Mouse (Mus musculus): Measurements from ENCODE around the gene Plgrkt. TPM values are rescaled to one million over a fixed set of nuclear protein-coding genes. Genes with fewer than 3 reads are reported as not detected.

The Plgrkt gene
- polyA plus RNA-seq (2015; fragmentation: Nextera tagmentation; extraction: Ambion mirVana) = 83.2 and 94.5 TPM in 2 replicates

DNA sequence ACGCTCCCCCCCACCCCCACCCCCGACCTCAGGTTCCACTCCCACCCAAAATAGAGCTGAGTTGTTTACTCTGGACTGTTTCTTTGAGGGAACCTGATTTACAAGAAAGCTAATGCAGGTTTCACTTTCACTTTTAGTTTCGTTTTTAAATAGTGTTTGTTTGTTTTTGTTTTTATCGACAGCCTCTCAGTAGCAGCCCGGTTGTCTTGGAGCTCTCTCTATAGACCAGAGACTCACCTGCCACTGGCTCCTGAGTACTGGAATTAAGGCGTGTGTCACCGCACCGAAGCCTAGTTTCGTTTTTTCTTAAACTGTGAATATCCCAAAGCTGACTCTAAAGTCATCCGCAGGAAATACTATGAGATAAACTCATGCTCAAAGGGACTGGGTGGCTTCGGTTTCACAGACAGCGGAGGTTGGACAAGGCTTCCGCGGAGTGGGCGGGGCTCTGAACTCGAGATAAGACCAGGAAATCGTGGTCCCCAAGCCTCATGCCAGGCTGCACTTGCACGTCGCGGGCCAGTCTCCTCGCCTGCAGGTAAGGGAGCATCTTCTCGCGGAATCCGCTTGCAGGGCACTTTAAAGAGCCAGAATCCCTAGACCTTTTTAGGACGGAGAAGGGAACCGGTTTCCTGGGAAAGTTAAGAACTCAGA, at the start of gene Plgrkt, which contains the start of gene Cd274:
Gene Plgrkt, minus strand, starts transcription at position 422 of the 654 bp plus-strand sequence.
Gene Cd274, plus strand, starts transcription at position 487 of the 654 bp plus-strand sequence.

DNA sequence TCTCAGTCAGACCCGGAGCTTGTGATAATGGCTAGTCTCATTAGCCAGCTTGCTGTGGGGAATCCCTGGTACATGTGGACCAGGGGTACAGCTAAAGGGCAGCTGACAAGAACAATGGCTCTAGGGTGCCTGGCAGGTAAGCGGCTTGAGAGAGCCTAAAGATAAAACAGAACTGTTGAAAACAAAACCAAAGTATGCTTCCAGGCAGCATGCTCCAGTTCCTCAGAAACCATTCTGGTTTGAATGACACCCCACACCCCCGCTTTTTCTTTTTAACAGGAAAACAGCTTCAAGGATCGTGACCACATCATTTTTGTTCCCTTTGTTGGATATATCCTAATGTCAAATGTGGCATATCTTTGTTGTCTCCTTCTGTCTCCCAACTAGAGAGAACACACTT, 43.4 kb upstream of the Plgrkt start, which contains the start of gene Pdcd1lg2:
Gene Pdcd1lg2, plus strand, starts transcription at position 301 of the 400 bp plus-strand sequence.

DNA sequence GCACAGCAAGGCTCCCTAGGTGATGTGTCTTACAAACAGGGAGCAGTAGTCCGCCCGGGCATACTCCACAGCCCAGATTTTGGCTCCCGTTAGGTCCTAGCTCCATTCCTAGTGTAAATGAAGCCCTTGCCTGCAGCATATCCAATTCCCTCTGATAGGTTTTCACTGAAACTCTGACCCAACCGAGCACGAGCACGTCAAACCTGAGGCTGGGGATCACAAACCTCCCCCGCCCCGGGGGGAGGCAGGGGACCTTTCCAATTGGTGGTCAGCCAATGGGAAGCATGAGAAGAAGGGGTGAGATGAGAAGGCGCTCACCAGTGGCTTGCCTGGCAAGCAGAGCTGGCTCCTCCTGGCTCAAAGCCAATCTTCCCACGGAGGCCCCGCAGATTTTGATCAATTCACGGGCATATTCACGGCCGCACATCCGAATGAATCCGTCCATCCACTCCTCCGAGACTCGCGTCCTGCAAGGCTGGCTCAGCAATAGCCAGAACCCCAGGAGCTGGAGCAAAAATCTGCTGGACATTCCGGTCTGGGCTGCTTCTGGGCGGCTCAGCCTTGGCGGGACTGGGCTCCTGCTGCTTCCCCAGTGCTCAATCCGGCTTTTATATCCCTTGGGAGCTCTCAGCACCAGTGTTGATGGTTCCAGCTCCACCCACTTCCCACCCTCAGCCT, 33.0 kb downstream of the Plgrkt start, which contains the start of gene Rln1:
Gene Rln1, minus strand, starts transcription at position 603 of the 678 bp plus-strand sequence.

DNA sequence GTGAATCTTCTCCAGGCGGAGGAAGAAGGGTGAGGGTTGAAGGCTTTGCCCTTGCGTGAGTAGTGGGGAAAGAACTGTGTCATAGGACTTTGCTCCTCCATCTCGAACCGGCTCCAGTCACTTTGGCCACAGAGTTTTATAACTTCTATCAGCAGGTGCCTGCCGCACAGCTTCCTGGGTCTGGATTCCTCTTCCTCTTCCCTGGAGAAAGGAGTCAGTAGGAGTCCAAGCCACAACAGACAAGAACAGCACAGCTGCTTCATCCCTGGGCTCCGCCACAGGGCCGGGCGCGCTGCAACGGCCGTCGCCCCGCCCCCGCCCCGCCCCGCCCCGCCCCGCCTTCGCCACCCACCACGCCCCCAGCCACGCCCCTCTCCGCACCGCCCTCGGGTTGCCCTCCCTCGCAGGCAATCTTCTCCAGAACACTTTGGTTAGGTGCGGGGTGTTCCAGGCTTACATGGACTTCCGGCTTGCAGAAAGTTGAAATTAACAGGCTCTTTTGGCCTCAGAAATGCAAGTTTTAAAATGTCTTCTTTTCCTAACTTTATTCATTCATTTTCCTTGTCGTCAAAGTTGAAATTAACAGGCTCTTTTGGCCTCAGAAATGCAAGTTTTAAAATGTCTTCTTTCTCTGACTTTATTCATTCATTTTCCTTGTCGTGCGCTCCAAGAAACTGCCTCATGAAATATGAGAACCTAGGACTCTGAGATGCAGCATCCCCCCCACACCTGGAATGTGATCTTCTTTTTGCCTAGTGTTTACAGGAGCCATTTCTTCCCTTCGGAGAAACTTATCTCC, 41.9 kb downstream of the Plgrkt start, which contains the start of gene Insl6:
Gene Insl6, minus strand, starts transcription at position 304 of the 799 bp plus-strand sequence.

Other genes starting within 250 kb of the Plgrkt start
- gene Jak2, start 115.6 kb downstream of the Plgrkt start, polyA plus RNA-seq (2015; fragmentation: Nextera tagmentation; extraction: Ambion mirVana) = 6.8 and 7.8 TPM in 2 replicates
- gene Insl6, start 42.0 kb downstream of the Plgrkt start, polyA plus RNA-seq (2015; fragmentation: Nextera tagmentation; extraction: Ambion mirVana) = 5.0 and 6.6 TPM in 2 replicates
- 0.35 and 0.41 TPM in 2 replicates for gene Rln1, start 32.7 kb downstream of the Plgrkt start, polyA plus RNA-seq (2015; fragmentation: Nextera tagmentation; extraction: Ambion mirVana)
- 0.41 and 0.62 TPM in 2 replicates for gene Cd274, start 65 bp upstream of the Plgrkt start, polyA plus RNA-seq (2015; fragmentation: Nextera tagmentation; extraction: Ambion mirVana)
- gene Pdcd1lg2, start 43.5 kb upstream of the Plgrkt start, polyA plus RNA-seq (2015; fragmentation: Nextera tagmentation; extraction: Ambion mirVana) = not detected in 2 replicates
- gene Ric1, start 154.9 kb upstream of the Plgrkt start, polyA plus RNA-seq (2015; fragmentation: Nextera tagmentation; extraction: Ambion mirVana) = 7.4 and 9.9 TPM in 2 replicates